16 mouse cellular contexts compared by ENCODE assay signal in genomic region chr4:134666391-134666790, GRCm38 (mm10).
"Had no signal": no experiment of that assay in that cellular context is flagged by ENCODE, and none has a peak within 500 bp of the region (broad histone marks: within the 10 kb centered on the region; RNA-seq: fewer than 3 reads in every experiment).

No protein-coding gene starts in this region.

- H3K4me2 ChIP-seq: limb, embryonic 13.5 days; liver, embryonic 13.5 days; midbrain, embryonic 11.5 days had no signal

- H3K27me3 ChIP-seq: limb, embryonic 13.5 days; liver, embryonic 13.5 days had no signal

- H3K27ac ChIP-seq: layer of hippocampus, adult 2 months; limb, embryonic 10.5 days; limb, embryonic 13.5 days; liver, embryonic 13.5 days; stomach, postnatal 0 days had no signal

- DNase-seq: kidney, adult 9 months; kidney, postnatal 14 days; layer of hippocampus, adult 9-11 months; liver, embryonic 13.5 days; lung, adult 2 months; lung, postnatal 14 days; lung, postnatal 4 days; midbrain, embryonic 14.5 days; right cerebral cortex, postnatal 4 days; thymus, adult 18-20 months; thymus, postnatal 36 days had no signal

- H3K9ac ChIP-seq: limb, embryonic 13.5 days; liver, embryonic 13.5 days had no signal

- H3K9me3 ChIP-seq: limb, embryonic 10.5 days; limb, embryonic 13.5 days; liver, embryonic 13.5 days had no signal

- H3K4me3 ChIP-seq: layer of hippocampus, adult 2 months; limb, embryonic 10.5 days; limb, embryonic 13.5 days; liver, embryonic 13.5 days had no signal

- H3K36me3 ChIP-seq: limb, embryonic 10.5 days; limb, embryonic 13.5 days; liver, embryonic 13.5 days had no signal
